Mouse (Mus musculus): ENCODE results near the gene Gm13289.
"Not testable (repeated sequence)": the region's sequence is repeated elsewhere in the genome, so short reads cannot be mapped to it uniquely, and the experiment has no call there.

DNA sequence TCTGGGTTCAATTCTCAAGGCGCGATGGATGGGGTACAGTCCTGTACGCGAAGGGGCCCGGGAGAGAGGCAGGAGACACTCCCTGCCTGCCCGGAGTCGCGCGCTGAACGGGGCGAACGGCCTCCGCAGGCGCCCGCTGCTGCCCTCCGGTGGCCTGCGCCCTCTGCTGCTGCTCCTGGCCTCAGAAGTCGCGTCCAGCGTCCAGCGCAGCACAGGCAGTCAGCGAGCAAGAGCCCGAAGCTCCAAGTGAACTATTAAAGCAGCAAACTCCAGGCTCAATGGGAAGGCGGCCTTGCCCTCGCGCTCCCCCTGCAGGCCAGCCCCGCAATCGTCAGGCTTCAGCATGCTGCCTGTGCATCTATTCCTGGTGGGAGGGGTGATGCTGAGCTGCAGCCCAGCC lies 16.3 kb upstream of the Gm13289 start:
- TF ChIP-seq CTCF, POLR2A (IDR thresholded peaks at IDR 0.05; ENCODE audit: insufficient read depth, low read depth, low read length): not testable (repeated sequence)
